Mouse (Mus musculus) gastrocnemius, adult 18-20 months (tissue): ENCODE measurements around the gene Cnpy1. TPM values are rescaled to one million over a fixed set of nuclear protein-coding genes. Genes with fewer than 3 reads are reported as not detected.

Experiments
- DNase-seq: peaks from one replicate; pipeline ENCODE4 v3.0.0; 2021; ENCODE audit warnings: low spot score
- total RNA-seq, 2 experiments: library from RNA; stranded (reverse); gene quantifications; 2 replicates each; pipeline ENCODE4 v1.2.3; 2021

The Cnpy1 gene
- total RNA-seq, 2 experiments from 2014 or later = not detected

DNA sequence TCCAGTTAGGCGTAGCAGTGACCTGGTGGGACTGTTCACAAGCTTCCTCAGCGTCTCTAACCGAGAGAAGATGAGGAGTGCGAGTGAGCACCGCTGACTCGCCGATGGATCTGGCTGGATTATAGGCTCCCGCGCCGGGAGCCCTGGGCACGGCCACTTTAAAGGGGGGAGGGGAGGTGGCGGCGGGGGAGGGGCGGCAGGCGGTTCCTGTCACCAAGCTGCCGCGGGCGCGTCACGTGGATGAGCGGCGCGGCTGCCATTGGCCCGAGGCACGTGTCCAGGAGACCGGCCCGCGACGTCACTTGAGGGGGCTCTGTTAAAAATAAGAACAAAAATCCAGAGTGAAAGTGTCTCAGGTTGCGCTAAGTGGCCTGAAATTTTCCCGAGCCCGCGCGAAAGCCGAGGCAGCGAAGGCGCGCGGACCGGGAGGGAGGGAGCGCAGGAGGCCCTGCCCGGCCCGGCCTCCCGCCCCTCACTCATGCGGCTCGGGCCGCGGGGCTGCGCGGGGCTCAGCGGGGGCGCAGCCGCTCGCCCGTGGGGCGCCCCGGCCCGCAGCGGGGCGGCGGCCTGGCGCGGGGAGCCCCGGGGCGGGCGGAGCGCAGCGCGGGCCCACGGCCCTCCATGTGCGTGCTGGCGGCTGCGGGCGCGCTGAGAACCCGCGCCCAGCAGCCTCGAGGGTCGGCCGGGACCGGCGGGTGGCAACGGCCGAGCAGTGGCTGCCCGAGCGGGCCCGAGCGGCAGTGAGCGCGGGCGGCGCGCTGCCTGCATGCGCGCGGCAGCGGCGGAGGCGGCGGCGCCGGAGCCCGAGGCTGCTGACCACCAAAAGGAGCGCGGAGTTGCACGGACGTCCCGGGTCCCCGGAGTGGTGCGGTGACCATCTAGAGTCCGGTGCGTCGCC, 80.0 kb downstream of the Cnpy1 start, which contains the start of gene En2:
Gene En2 (plus strand): TSS at position 337 of the 898 bp plus-strand sequence.
- peak; percentile 51 for DNase-seq

DNA sequence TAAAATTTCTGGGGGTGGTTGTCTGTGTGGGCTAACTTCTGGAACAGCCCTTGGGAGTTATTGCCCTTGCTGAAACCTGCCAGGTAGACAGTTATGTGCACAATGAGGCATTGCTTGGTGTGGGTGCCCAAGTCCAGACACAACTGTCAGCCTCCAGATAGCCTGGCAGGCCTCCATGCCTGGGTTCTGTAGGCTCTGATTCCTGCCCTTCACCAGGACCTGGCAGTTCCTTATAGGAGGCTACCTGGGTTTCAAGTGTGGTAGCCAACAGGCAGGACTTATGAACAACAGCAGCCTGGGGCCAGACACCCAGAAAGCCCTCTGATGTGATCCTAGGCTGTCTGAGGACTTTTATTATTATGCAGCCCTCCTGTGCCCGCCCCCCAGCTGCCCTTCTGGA, 81.7 kb downstream of the Cnpy1 start:
- no peak for DNase-seq

DNA sequence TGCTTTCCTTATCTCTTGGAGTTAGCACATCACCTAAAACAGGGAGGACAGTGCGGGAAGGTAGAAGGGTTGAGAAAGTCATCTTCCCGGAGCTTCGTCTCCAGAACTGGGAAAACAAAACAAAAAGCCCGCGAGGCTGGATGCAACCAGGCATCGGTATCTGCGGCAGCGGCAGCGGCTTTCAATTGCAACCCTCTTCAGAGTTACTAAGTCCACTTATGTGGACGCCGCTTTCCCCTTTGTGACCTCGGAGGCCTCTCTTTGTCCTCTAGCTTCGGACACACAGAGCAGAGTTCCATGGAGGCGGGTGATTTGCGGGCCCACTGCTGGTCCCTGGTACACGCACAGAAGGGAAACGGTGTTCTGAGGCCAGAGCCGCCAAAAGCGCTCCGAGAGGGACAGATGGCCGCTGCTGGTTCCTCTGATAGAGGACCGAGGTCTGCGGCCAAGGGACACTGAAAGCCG, 83.6 kb downstream of the Cnpy1 start:
- no peak for DNase-seq

DNA sequence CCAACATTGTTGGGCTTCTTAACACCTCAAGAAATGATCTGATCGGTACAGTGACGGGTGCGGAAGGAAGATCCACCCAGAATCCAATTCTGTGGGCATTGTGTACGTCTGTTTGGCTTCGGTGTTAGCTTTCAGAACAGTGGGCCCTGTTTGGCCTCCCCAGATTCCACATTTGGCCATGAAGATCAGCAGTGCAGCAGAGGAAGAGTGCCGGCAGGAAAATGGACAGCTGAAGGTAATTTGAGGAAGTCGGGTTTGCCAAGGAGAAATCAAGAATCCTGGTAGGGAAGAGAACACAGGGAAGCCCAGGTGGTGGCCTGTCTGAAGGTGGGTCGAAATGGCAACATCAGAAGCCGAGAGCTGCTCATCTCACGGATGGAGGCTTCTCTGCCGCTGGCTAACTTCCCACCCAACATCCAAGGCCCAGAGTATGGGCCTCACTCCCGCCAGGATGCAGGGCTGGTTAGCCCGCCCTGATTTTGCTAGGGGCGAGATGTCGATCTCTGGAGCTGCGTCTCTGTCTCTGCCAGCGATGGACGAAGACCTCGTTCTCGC, 84.1 kb downstream of the Cnpy1 start:
- no peak for DNase-seq

DNA sequence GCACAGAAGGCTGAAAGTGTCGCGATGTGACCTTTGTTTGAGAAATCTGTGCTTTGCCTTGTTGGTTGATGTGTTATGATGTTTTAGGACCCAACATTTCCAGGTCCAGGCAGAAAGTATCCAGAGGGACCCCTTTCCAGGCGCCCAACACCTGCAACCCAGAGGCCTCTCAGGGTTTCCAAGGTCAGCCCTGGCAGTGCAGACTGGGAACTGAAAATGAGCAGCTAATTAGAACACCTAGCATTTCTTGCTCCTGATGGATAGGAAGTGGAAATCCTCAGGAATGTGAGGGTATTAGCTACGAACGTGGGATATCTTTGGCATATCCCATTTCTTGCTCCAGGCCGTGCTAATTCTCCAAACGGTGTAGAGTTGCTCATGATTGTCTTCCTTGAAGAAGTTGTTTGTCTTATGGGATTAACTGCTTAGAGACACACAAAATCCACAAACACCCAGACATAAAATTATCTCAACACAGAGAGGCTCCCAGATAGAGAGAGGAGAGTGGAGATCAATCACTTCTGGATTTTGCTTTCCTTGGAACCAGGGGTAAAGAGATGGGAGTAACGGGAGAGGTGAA, 85.6 kb downstream of the Cnpy1 start:
- no peak for DNase-seq

DNA sequence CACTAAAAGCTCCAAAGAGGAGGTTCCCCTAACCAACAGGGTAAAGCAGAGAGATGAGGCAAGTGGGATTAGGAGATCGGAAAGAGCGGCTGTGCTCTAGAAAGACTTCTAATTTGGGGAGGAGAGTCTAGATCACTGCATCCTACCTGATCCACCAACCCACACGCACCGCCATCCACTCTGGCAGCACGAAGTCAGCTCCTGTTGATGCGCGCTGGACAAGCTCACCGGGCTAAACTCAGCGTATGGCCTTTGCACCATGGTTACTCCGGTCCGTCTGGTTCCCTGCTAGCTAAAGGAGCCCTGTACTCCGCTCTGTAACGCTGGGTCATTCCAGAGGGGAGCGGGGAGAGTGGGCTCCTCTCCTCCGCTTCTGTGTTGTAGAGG, 86.5 kb downstream of the Cnpy1 start:
- no peak for DNase-seq

DNA sequence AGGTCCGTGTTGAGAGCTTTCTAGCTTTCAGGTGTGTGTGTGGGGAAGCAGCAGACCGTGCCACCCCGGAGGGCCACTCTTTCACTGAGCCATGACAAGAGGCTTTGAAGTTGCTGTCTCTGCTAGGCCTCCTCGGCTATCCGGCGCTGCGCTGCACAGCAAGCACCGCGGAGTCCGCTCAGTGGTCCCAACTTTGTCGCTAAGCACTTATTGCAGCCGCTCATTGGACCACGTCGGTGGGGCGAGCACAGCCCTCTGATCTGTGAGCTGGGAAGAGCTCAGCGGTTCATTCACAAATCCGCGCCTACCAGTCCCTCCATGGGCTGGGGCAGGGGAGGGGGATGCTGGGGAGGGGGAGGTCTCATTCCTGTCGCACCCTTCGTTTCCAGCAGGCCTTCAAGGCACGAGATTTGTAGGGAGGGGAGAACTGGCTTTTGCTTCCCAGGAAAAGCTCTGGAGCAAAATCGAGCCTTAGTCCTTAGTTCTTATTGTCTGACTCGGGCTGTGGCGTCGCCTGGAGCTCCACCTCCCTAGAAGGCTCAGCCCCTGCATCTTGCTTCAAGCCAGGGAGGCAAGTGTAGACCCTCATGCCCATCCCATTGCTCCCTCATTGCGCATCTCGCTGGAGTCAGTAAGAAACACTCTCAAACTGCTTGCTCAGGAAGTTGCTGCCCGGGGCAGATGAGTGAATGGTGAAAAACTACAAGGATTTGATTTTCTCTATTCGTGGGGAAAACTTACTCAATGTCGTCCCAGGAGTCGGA, 87.1 kb downstream of the Cnpy1 start:
- no peak for DNase-seq

DNA sequence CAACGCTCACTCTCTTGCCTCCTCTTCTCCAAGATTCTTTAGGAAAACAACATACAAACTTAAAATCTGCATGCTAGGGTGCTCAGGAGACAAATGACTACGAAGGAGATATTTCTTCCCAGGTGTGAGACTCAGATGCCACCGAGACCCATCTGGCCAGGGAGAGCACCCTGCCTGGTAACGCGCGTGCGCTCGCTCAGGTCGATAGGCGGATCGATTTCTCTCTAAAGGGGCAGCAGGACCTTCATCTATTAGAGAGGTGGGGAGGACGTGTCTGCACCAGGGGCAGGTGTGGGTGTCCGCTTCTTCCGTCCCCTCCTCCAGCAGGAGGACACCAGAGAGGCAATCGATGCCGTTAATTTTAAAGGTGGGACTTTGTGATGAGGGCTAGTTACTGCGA, 87.8 kb downstream of the Cnpy1 start:
- DNase-seq = no peak

DNA sequence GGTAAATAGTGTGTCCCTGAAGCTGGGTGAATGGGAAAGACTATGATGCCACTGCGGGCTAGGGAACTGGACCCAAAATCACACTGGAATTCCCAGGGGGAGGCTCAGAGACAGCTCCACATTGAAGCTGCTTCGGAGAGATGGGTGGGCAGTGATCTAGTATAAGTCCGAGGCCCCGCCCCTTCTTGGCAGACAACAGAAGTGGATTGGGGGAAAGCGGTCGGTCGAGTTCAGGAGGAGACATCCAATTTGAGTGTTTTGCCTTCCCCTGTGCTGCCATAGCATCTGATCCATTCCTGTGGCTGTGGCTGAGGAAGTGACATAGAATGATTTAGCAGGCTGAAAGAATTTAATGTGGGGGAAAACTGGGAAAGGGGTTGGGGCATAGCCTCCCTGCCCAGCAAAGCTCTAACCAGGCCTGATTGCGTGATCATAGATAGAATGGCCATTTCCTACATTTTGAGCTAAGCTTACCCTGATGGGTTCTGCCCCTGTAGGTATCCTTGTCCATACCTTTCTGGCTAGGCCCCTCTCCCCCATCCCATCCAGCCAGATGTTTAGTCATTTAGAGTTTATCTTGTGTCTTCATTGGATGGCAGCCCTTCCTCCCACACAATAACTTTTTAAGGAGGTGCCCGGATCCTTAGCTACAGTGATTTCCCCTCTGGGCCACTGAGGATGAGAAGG, 88.4 kb downstream of the Cnpy1 start:
- no peak for DNase-seq

Other genes starting within 250 kb of the Cnpy1 start
- 10 to 100 TPM in 1 of 2 experiments, 1 to 10 TPM in 1; 8.4 to 11.4 TPM for gene Insig1, start 174.4 kb downstream of the Cnpy1 start, total RNA-seq
- under 1 TPM; 0.21 to 0.23 TPM for gene En2, start 80.1 kb downstream of the Cnpy1 start, total RNA-seq
- 10 to 100 TPM; 32.2 to 37.0 TPM for gene Rbm33, start 71.3 kb upstream of the Cnpy1 start, total RNA-seq
- gene Shh, start 221.4 kb upstream of the Cnpy1 start, total RNA-seq = not detected